Mouse (Mus musculus) embryonic facial prominence, embryonic 13.5 days (tissue): Measurements from ENCODE around the gene Gpr18. TPM values are rescaled to one million over a fixed set of nuclear protein-coding genes. Genes with fewer than 3 reads are reported as not detected.

Source experiments
- ATAC-seq: fragments of 200-750 bp; cut with Nextera tagmentation; 2 replicates; pipeline ENCODE4 v1.8.0; 2017; ENCODE audit warnings: low read depth; ENCODE audit not compliant: insufficient number of reproducible peaks, insufficient read depth, low FRiP score, low TSS enrichment
- H3K27ac ChIP-seq: fragments of 300-500 bp; sonication (generic); 2 replicates; pipeline ENCODE4 v1.5.1; 2015; ENCODE audit warnings: moderate library complexity, mild to moderate bottlenecking, inconsistent platforms
- H3K27me3 ChIP-seq: fragments of 300-500 bp; sonication (generic); 2 replicates; pipeline ENCODE4 v1.6.1; 2015; ENCODE audit warnings: mild to moderate bottlenecking, inconsistent platforms
- H3K36me3 ChIP-seq: fragments of 300-500 bp; sonication (generic); 2 replicates; pipeline ENCODE4 v1.6.1; 2015; ENCODE audit warnings: mild to moderate bottlenecking, inconsistent platforms
- H3K4me1 ChIP-seq: fragments of 300-500 bp; sonication (generic); 2 replicates; pipeline ENCODE4 v1.6.1; 2015; ENCODE audit warnings: inconsistent platforms
- H3K4me2 ChIP-seq: fragments of 300-500 bp; sonication (generic); 2 replicates; pipeline ENCODE4 v1.6.1; 2015; ENCODE audit warnings: moderate library complexity, mild to moderate bottlenecking, inconsistent platforms
- H3K4me3 ChIP-seq: fragments of 300-500 bp; sonication (generic); 2 replicates; pipeline ENCODE4 v1.5.1; 2015; ENCODE audit warnings: mild to moderate bottlenecking, inconsistent platforms
- H3K9ac ChIP-seq: fragments of 300-500 bp; sonication (generic); 2 replicates; pipeline ENCODE4 v1.6.1; 2015; ENCODE audit warnings: mild to moderate bottlenecking, inconsistent platforms
- H3K9me3 ChIP-seq: fragments of 300-500 bp; sonication (generic); 2 replicates; pipeline ENCODE4 v1.6.1; 2016; ENCODE audit warnings: inconsistent platforms
- WGBS: fragments of 180-500 bp; shearing (Covaris S2); methylation state at CpG from one replicate; pipeline ENCODE4 v1.1.7; 2015; ENCODE audit warnings: mixed read lengths; 5-methylcytosine and 5-hydroxymethylcytosine counted together
- polyA plus RNA-seq: library from polyadenylated mRNA; unstranded; fragments of >200 nt; fragmentation: Nextera tagmentation; extraction: Ambion mirVana; gene quantifications from 2 replicates; pipeline ENCODE4 v1.2.1, GENCODE M21; 2015

The Gpr18 gene
- polyA plus RNA-seq, 1 experiment from 2014 or later, result 0.45 TPM

GRCm38 (mm10) chr14:121919752-121920151, 4.2 kb upstream of the Gpr18 start:
- no peak for ATAC-seq
- H3K27me3 ChIP-seq, result no peaks in the 10 kb centered on the region
- H3K36me3 ChIP-seq, result peaks cover 21% of the 10 kb centered on the region
- H3K9ac ChIP-seq, result no peak overlapping the region
- whole genome bisulfite sequencing, result 20% methylated on average over 3 of the region's 3 CpGs
- H3K27ac ChIP-seq, result no peak overlapping the region
- no peaks in the 10 kb centered on the region for H3K9me3 ChIP-seq
- H3K4me3 ChIP-seq, result no peak overlapping the region
- H3K4me1 ChIP-seq, result peaks cover 12% of the 10 kb centered on the region
- H3K4me2 ChIP-seq, result no peak overlapping the region

DNA sequence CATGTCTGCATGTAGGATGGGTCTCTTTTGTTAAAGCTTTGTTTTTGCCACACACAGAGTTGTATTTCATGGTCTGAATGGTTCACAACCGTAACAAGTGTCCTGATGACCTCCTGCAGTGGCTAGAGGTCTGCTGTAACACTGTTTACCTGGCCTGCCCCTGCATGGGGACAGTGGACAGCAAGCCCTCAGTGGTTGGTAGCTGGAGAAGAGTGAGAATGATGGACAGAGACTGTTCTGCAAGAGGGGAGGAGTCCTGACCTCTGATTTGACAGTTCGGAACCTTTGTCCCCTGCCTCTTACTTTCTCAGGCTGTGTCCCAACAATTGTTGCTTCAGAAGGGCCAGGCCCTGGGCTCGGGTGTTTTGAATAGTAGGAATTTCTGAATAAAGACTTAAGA, 2.7 kb upstream of the Gpr18 start:
- Histone ChIP-seq H3K9me3 (no peaks in the 10 kb centered on the region), H3K9ac (no peak overlapping the region), H3K4me3 (no peak overlapping the region), H3K4me2 (no peak overlapping the region), H3K36me3 (peaks cover 24% of the 10 kb centered on the region), H3K27ac (no peak overlapping the region), H3K4me1 (peaks cover 7% of the 10 kb centered on the region), H3K27me3 (no peaks in the 10 kb centered on the region)
- 81% methylated on average over 3 of the region's 3 CpGs for WGBS
- no peak for ATAC-seq

DNA sequence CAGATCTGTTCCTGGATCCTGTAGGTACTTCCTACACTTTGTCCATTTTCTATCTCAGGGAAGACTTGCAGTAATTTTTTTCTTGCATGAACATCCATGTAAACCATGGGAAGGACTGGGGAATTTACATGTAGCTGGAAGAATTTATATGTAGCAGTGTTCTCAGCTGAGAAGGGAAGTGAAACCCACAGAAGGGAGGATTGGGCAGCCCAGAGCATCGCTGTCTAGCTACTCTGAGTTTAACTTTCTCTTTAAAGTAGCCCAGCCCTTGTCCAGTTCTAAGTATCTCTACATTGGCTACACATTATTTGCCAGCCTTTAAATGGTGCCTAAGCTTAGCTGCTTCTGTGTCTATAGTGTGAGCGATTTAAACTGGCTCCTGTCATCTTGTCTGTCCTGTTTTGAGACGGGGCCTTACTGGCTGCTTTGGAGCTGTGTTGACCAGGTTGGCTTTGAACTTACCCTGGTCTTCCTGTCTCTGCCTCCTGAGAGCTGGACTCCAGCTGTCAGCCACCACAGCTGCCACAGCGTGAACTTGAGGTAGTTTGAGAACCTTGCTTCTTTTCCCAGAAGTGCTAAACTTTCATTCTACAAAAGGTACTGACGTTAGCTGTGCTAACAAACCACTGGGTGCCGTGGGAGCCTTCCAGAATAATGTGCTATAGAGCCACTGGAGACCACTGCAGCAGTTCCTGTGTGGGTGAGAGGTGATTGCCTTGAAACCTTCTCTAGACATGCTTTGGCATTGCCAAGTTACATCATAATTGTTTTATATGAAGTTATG, 922 bp upstream of the Gpr18 start:
- no peak for ATAC-seq
- 89% methylated on average over 6 of the region's 6 CpGs for WGBS
- Histone ChIP-seq H3K9me3 (no peaks in the 10 kb centered on the region), H3K4me2 (no peak overlapping the region), H3K36me3 (peaks cover 39% of the 10 kb centered on the region), H3K9ac (no peak overlapping the region), H3K4me1 (peaks cover 7% of the 10 kb centered on the region), H3K27ac (no peak overlapping the region), H3K27me3 (no peaks in the 10 kb centered on the region), H3K4me3 (no peak overlapping the region)

DNA sequence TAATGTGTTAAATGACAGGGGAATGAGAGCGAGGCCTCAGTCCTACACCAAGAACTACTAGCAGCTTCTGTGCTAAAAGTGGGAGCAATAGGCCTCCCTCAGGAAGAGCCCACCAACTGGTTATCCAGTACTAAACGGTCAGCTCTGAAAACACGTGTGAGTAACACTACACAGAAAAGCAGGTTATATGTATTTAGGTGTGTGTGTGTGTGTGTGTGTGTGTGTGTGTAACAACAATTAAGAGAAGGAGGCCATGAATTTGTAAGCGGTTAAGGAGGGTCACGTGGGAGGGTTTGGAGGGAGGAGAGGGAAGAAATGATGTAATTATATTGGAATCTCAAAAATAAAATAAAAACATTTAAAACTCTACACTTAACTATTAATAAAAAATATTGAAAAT, 438 bp downstream of the Gpr18 start:
- no peak overlapping the region for H3K27ac ChIP-seq
- H3K4me2 ChIP-seq, result no peak overlapping the region
- H3K9me3 ChIP-seq, result no peaks in the 10 kb centered on the region
- no peak overlapping the region for H3K4me3 ChIP-seq
- no peak for ATAC-seq
- peaks cover 47% of the 10 kb centered on the region for H3K36me3 ChIP-seq
- no peaks in the 10 kb centered on the region; the same call in 1 of the 2 replicates for H3K4me1 ChIP-seq
- H3K9ac ChIP-seq, result no peak overlapping the region
- WGBS, result 86% methylated on average over 5 of the region's 5 CpGs
- no peaks in the 10 kb centered on the region for H3K27me3 ChIP-seq

GRCm38 (mm10) chr14:121912501-121912900, 3.1 kb downstream of the Gpr18 start:
- Histone ChIP-seq H3K9me3 (no peaks in the 10 kb centered on the region), H3K4me3 (no peak overlapping the region), H3K27me3 (no peaks in the 10 kb centered on the region), H3K4me1 (no peaks in the 10 kb centered on the region), H3K27ac (no peak overlapping the region), H3K9ac (no peak overlapping the region), H3K4me2 (no peak overlapping the region), H3K36me3 (peaks cover 59% of the 10 kb centered on the region)
- ATAC-seq, result no peak
- WGBS, result 93% methylated on average over 7 of the region's 7 CpGs

DNA sequence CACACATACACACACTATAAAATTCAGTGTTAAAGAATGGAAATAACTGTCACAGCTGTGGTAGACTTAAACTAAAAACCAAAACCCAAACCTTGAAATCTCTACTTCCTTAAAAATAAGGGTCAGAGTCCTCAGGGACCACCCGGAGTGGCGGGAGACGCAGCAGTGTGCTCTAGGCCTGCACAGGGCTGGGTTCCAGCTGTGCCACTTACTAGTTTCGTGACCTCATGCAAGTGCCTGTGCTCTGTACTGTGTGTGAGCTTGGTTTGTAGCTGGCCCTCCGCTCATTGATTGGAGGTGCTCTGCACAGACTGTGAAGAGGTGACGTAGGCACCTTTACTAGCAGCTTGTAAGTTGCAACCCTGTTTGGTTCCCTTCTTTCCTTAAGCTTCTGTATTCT, 5.7 kb downstream of the Gpr18 start:
- no peaks in the 10 kb centered on the region for H3K9me3 ChIP-seq
- ATAC-seq, result no peak
- no peaks in the 10 kb centered on the region for H3K27me3 ChIP-seq
- peaks cover 63% of the 10 kb centered on the region for H3K36me3 ChIP-seq
- H3K4me1 ChIP-seq, result no peaks in the 10 kb centered on the region
- H3K4me3 ChIP-seq, result no peak overlapping the region
- no peak overlapping the region for H3K9ac ChIP-seq
- no peak overlapping the region for H3K27ac ChIP-seq
- H3K4me2 ChIP-seq, result no peak overlapping the region
- 91% methylated on average over 6 of the region's 6 CpGs for WGBS

DNA sequence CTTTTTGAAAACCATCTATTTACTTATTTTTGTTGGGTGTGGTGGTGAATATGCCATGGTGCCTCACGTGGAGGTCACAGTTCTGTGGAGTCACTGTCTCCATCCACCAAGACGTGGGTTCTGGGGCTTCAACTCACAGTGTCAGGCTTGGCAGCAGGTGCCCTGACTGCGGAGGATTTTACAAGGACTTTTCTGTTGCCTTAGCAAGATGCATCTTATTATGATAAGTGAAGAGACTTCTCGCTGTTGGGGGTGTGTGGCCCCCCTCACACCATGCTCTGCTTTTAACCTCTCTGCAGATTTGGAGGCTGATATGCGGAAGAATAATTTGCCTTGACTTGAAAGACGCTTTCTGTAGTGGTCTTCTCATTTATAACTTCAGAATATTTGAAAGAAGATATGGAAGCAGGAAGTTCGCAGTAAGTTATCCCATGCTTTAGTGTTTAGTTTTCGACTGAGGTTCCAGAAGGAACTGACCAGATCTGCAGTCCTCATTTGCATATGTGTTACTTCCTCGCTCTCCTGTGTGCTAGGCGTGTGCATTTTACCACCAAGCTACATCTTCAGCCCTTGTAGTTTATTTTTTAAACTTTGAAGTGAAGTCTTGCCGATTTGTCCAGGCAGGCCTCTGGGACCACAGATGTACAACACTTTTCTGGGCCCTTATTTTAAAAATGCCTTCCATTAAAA, 8.4 kb downstream of the Gpr18 start:
- no peak for ATAC-seq
- Histone ChIP-seq H3K36me3 (peaks cover 52% of the 10 kb centered on the region), H3K9ac (no peak overlapping the region), H3K27ac (no peak overlapping the region), H3K4me1 (no peaks in the 10 kb centered on the region), H3K9me3 (no peaks in the 10 kb centered on the region), H3K4me2 (no peak overlapping the region), H3K4me3 (no peak overlapping the region), H3K27me3 (no peaks in the 10 kb centered on the region)
- WGBS, result 88% methylated on average over 11 of the region's 11 CpGs

GRCm38 (mm10) chr14:121906341-121906991, 9.1 kb downstream of the Gpr18 start:
- WGBS, result 80% methylated on average over 8 of the region's 8 CpGs
- ATAC-seq, result no peak
- H3K4me3 ChIP-seq, result no peak overlapping the region
- H3K4me1 ChIP-seq, result no peaks in the 10 kb centered on the region
- H3K4me2 ChIP-seq, result no peak overlapping the region
- H3K9ac ChIP-seq, result no peak overlapping the region
- no peaks in the 10 kb centered on the region for H3K9me3 ChIP-seq
- H3K27me3 ChIP-seq, result no peaks in the 10 kb centered on the region
- H3K27ac ChIP-seq, result no peak overlapping the region
- peaks cover 51% of the 10 kb centered on the region for H3K36me3 ChIP-seq

GRCm38 (mm10) chr14:121904754-121905153, 10.8 kb downstream of the Gpr18 start:
- Histone ChIP-seq H3K4me2 (no peak overlapping the region), H3K4me1 (no peaks in the 10 kb centered on the region), H3K36me3 (peaks cover 41% of the 10 kb centered on the region), H3K27me3 (no peaks in the 10 kb centered on the region), H3K9me3 (no peaks in the 10 kb centered on the region), H3K9ac (no peak overlapping the region), H3K4me3 (no peak overlapping the region), H3K27ac (no peak overlapping the region)
- 55% methylated on average over 3 of the region's 3 CpGs for WGBS
- ATAC-seq, result no peak

DNA sequence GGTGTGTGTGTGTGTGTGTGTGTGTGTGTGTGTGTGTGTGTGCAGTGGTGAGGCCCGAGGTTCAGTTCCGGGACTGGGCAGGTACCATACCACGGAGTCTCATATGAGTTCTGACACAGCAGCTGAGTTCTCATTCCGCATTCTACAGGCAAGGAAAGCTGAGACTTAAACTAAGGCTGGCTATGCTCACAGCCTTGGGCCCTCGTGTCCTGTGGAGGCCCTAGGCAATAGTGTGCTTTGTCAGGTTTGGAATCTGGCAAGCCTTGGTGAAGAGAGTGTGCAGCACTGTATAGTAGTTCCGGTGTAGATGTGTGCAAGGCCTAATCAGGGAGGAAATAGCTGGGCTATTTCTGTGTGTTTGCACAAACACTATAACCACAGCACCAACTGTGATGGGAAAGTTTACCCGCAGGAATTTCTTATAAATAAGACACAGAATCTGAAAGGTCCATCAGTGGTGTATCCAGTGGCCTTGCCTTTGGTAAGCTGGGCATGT, 12.2 kb downstream of the Gpr18 start:
- H3K4me3 ChIP-seq, result no peak overlapping the region
- H3K4me2 ChIP-seq, result no peak overlapping the region
- no peak overlapping the region for H3K27ac ChIP-seq
- 0 out of 2 replicates have a peak, but pooled peaks cover 2% of the 10 kb centered on the region for H3K4me1 ChIP-seq
- H3K27me3 ChIP-seq, result no peaks in the 10 kb centered on the region
- 89% methylated on average over 7 of the region's 7 CpGs for WGBS
- H3K36me3 ChIP-seq, result peaks cover 30% of the 10 kb centered on the region
- ATAC-seq, result no peak
- no peak overlapping the region for H3K9ac ChIP-seq
- no peaks in the 10 kb centered on the region for H3K9me3 ChIP-seq

GRCm38 (mm10) chr14:121901511-121901910, 14.1 kb downstream of the Gpr18 start:
- H3K27ac ChIP-seq, result no peak overlapping the region
- H3K4me1 ChIP-seq, result 0 out of 2 replicates have a peak, but pooled peaks cover 2% of the 10 kb centered on the region
- H3K36me3 ChIP-seq, result peaks cover 17% of the 10 kb centered on the region
- H3K9ac ChIP-seq, result no peak overlapping the region
- 92% methylated on average over 6 of the region's 6 CpGs for WGBS
- H3K27me3 ChIP-seq, result no peaks in the 10 kb centered on the region
- ATAC-seq, result no peak
- H3K9me3 ChIP-seq, result no peaks in the 10 kb centered on the region
- H3K4me2 ChIP-seq, result no peak overlapping the region
- no peak overlapping the region for H3K4me3 ChIP-seq
